Mouse (Mus musculus): Measurements from ENCODE around the gene Tyk2.

The Tyk2 gene

DNA sequence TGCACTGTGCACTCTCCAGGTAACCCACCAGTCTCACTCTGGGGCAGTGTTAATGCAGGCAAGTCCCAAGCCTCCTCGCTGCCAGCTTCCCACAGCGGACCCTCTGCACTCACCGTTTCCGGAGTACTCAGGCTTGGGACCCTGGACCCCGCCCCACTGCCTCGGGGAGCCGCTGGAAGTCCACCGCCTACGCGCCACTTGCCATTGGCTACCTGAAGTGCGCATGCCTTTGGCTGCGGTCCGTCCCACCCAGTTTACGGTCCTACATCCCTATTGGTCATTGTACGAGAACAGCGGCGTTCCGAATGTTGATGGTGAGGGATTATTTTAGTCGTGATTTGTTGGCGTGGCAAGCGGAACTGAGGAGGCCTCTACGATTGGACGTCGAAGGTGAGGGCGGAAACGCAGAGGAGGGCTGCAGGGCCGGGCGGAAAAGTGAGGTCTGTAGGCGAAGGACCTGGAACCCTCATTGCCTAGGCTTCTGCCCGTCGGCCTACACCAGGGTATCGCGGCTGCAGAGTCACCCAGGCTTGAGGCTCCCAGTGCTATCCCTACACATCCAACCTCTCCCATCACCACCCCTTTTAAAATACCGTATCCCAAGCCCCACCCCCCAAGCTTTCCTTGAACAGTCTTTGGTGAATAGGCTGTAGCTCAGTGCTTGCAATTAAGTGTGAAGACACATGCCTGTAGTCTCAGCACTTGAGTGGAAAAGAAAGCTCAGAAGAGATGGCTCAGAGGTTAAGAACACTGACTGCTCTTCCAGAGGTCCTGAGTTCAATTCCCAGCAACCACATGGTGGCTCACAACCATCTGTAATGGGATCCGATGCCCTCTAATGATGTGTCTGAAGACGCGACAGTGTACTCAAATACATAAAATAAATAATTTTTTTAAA is at the start of gene Tyk2:
Gene Tyk2 (minus strand): TSS at position 185 of the 898 bp plus-strand sequence.
- DNase-seq = peak; percentile 94 to 97

DNA sequence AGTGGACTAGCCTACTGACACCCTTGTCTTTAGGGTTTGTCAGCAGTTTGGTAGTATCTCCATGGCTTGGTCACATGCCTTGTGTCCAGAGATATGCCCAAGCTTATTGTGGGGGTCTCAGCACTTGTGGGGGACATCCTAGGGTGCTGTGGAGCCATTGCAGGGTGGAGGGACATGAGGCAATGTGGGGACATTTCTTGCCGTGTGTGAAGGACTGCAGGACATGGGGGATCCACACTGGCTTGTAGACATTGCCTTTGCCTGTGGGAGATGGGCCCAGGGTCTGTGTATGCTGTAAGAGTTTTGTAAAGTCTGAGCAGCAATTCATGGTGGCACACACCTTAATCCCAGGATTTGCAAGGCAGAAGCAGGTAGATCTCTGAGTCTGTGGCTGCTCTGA is 49.8 kb upstream of the Tyk2 start:
- no peak for DNase-seq

DNA sequence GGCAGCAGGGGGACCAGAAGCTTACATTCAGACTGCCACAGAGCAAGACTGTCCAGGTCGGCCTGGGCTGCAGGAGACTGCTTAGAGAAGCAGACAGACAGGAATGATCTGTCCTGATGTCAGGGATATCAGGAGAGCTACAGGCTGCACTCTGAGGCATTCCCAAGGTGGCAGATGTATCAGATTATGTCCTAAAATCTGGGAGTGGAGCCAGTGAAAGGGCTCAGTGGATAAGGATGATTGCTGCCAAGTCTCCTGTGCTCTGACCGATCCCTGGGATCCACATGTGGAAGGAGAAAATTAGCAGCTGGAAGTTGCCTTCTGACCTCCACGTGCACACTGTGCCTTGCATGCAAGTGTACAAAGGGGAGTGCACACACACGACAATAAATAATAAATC is 49.4 kb upstream of the Tyk2 start:
- DNase-seq = no peak

DNA sequence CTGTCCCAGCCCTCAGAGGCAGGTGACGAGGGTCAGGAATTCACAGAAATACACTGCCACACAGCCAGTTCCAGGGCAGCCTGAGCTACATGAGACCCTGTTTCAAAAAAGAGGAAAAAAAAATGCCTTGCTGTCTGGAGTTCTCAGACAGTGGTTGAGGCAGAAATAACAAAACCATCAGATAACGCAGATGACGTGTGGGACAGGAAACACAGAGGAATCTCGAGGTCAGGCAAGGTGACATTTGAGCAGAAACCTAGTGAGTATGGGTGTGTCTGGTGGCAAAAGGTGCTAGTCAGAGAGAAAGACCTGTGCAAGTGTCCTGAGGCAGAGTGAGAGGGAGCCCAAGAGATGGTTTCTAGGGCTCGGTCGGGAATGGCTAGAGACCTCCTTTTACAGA is 41.3 kb upstream of the Tyk2 start:
- no peak for DNase-seq

DNA sequence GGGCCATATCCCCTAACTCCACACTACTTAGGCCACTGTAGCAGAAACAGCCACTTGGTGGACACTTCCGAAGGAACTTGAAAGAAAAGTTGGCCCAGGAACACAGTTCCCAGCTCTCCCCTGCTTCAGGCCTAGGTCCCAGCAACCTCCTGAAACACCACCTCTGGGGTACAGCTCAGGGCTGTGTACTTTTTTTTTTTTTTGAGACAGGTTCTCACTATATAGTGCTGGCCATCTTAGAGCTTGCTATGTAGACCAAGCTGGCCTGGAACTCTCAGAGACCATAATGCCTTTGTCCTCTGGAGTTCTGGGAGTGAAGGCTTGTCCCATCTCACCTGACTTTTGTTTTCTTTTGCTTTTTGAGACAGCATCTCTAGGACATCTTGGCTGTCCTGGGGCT is 38.1 kb upstream of the Tyk2 start:
- no peak for DNase-seq

DNA sequence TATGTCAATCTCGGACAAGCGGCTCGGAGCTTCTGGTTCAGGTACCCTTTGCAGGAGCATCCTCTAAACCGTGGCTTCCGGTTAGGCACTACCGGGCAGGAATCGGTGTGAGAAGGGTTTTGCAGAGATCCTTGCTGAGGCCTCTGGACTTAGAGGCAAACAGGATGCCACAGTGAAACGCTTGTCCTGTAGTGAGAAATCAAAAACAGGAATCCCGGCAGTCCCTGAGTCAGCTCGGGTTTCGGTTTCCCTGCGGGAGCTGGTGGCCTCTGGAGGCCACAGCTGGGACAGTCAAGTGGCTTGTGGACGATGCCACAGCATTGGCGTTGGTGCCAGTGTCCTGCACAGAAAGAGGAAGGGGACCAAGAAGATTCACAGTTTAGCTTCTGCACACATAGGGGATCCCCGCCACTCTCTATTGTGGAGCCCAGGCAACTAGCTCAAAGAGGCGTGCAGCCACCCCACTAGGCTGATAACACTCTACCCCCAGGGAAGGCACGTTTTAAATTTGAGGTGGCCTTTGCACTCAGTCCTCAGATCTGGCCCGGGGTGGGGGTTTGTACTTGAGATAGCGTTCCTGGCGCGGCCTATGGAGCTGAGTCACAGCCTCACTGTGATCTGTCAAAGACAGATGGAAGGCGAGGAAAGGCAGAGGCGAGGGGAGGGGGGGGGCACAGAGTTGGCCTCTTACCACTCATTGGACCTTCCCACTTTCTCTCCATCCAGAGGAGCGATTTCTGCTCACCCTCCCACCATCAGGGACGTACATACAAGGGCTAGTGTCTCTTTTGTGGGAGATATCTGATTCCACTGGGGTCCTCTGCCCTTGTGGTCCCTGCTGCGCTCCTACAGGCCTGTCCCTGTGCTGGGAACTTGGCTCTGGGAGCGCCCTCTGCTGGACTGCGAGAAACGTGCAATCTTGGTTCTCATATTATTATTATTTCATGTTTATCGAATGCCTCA is 37.4 kb upstream of the Tyk2 start:
- DNase-seq = peak; percentile 81 to 83

DNA sequence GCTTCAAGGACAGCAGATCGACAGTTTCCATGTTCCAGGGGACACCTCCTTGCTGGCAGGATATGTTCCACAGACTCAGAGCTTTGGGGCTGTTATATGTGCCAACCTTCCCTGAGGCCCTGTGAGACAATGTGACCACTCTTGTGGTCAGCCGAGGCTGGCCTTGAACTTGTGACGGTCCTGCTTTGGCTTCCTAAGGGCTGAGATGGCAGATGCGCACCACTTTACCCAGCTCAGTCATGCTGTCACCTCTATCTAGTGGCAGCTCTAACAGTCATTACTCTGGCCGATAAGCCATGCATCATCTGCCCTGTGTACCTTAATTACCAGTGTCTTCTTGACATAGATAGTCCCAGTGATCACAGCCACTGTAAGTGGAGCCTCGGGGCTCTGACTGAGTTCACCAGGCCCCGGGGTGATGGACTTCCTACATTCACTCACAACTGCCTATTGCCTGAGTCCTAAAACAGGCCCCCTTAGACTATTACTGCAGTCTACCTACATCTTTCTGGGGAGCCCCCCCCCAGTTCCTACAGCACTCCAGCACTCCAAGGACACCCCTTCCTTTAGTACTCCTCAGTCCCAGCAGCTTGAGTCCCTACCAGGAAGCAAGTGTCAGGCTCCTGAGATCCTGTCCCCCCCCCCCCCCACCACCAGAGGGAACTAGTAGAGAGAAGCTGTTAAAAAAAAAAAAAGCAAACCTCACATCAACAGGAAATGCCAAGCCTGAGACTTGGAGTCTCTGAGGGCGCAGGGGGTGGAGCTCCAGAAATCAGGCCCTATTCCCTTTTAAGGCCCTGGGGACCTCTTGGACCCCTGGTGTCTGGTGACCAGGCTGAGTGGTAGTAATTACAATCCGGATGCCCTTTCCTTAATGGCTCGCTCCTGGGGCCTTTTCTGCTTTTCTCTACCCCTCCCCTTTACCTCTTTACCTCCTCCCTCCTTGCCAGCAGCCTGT is 36.4 kb upstream of the Tyk2 start:
- DNase-seq = peak; percentile 71 to 81

DNA sequence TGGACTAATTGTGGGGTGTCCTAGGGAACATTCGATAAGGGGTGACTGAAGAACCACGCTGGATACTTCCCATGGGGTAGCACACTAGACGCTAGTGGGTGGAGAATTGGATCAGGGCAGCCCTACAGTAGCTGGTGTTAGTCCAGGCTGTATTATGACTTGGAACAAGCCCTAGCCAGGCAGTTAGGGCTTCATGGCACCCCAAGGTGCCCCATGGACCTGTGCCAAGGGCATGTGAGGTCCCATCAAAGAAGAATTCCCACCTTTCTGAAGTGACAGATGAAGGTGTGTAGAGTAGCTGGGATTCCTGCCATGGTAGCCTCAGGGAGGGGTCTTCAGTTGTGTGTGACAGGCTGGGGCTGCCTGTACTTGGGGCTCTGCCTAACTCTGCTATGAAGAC is 35.5 kb upstream of the Tyk2 start:
- DNase-seq = no peak

DNA sequence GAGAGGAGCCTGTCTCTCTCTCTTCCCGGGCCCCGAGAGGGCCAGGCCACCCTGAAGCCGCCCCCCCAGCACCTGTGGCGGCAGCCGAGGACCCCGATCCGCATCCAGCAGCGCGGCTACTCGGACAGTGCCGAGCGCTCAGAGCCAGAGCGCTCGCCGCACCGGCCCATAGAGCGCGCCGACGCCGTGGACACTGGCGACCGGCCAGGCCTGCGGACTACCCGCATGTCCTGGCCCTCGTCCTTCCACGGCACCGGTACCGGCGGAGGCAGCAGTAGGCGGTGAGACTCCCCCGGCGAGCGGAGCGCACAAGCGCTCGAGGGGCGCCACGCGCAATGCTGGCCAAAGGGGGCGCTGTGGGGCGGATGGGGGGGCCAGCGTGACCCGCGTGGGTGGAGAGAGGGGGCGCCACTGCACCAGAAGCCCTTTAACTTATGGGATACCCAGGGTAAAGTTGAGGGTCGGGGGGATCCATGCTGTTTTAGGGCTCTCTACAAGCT is 35.0 kb upstream of the Tyk2 start:
- DNase-seq = peak; percentile 52 to 69

DNA sequence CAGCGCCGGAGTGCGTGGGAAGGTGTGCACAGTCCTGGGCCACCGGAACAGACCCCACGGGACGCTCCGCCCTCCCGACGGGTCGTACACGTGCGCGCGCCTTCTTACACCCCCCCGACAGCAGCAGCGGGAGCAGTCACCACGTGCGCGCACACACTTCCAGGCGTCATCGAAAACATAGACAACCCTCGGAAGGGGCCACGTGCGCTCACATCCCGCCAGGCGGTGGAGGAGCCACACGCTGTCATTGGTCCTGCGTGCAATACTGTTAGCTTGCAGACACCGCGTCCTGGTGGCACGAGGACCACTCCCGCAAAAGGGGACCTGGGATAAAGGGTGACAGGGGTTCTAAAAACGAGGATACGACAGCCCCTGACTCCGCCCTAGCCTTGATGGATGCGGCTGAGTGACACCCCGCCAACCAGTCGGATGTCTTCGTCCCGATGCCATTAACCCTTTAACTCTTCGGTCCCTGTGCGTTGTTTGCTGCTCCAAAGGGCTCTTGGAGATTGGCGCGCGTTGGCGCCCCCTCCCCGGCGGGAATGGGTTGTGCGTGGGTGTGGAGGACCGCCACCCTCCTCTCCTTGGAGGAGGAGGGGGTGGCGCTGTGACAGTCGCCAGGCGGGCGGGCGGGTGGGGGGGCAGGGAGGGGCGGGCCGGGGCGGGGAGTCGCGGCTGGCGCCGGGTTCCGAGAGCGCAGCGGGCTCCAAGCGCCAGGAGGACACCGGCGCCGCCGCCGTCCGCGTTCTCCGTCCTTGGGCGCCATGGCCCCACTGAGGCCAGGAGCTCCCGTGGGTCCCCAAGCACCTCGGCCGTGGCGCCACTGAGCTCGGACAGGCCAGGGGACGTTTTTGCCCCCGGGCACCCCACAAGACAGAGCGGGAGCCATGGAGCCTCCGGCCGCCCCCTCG is 34.3 kb upstream of the Tyk2 start, which contains the start of gene Pde4a:
Gene Pde4a (plus strand): TSS at position 674 of the 911 bp plus-strand sequence.
- peak; percentile 37 to 73 for DNase-seq

DNA sequence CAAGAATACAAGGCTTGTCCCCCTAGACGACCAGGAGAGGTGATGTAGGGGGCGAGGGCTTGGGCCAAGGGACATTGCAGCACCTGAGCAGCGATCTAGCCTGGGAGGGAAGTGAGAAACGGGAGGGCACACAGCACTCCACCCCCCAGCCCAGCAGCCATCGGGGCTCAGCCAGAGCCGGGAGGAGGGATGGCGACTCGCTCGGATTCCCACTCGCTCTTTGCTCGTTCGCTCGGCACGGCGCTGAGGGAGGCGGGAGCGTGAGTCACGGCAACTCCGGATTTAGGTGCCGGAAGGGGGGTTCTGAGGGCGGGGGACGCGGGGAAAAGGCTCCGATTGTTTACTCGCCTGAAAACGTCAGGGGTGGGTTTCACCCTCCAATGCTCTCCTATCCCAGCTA is 33.0 kb upstream of the Tyk2 start:
- DNase-seq = peak in 1 of 2 experiments; percentile 48

DNA sequence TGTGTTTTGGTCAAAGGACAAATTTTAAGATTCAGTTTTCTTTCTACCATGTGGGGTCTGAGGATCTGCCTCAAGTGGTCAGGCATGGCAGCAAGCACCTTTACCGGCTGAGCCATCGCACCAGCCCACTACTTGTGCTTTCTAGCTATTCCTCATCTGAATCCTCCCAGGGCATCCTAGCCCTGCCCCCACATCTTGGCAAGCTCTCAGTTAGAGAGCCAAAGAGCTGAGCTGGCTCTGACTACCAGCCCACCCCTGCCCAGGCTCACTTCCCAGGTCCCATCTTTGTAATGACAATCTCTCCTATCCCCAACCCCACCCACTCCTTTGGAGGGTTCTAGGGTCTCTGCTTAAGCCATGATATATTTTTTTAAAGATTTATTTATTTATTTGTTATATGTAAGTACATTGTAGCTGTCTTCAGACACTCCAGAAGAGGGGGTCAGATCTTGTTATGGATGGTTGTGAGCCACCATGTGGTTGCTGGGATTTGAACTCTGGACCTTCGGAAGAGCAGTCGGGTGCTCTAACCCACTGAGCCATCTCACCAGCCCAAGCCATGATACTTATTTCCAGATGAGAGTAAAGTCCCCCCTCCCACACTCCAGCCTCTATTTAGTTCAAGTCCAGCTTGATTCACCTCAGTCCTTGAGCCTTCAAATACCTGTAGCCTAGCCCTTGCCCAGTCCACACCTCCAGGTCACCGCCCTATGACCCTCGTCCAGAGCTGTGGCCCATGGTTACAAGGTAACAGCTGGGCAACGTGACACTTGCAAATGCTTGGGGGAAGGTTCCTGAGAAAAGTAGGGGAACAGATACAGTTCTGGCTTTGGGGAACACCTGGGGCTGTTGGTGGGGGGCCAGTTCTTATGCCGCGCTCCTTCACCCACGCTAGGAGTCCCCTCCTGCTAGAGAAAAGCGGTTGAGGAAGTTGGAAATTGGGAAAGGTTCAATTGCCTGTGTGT is 32.3 kb upstream of the Tyk2 start:
- DNase-seq = peak in 1 of 2 experiments; percentile 49

DNA sequence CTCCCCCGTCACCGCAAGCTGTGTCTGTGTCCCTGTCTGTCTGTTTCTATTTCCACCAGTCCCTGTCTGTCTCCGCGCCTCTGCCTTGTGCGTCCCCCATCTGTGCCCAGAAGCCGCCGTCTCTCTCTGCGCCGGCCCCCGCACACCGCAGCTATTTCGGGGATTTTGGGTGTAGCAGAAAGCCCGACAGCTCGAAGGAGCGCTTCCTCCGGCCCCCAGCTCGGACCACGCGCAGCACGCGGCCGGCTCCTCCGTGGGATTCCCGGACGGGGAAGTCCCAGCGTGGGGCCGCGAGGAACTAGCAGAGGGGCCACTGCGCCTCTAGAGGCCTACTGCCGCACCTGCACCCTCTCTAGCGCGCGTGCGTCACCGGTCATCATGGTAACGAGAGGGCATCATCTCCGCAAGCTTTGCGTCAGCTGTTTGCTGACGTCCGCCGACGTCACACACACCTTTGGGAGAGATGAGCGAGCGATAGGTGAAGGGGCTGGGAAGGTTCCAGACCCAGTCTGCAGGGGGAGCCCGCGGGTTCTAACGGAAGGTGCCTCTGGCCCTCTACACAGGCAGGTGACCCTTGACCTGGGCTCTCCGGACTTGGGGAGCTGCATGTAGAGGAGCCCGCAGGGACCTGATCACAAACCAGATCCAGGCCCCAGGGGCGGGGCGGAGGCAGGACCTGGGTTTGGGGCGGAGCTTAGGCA is 30.3 kb upstream of the Tyk2 start:
- peak; percentile 85 to 88 for DNase-seq

DNA sequence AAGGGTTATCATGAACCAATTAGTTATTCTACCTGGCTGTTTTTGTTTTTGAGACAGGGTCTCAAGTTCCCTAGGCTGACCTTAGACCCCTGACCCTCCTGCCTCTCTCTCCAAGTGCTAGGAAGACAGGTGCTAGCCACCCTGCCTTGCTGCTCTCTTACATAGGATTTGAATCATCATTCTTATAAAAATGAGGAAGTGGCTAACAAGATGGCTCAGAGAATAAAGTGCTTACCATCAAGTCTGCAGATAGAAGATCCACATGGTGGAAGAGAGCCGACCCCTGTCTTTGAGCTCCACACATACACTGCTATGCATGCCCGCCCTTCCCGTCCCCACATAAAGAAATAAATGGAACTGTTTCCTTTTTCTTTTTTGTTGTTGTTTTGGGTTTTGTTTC is 23.7 kb upstream of the Tyk2 start:
- no peak for DNase-seq

DNA sequence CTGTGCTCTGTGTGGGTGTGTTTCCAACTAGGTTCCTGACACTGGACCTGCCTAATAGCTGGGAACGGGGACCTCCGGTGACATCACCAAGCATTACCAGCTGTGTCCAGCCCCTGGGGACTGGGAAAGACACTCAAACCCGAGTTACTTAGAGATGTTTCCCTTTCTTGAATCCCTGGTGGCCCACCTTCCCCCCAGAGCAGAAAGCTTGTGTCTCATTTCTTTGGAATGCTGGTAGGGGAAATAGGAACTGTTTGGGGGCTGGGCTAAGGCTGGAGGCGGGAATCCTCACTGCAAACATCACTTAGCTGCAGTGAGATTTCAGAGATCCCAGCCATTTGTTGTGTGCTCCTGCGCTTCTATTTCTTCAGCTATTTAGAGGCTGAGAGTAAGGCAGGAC is 22.8 kb upstream of the Tyk2 start:
- no peak for DNase-seq

DNA sequence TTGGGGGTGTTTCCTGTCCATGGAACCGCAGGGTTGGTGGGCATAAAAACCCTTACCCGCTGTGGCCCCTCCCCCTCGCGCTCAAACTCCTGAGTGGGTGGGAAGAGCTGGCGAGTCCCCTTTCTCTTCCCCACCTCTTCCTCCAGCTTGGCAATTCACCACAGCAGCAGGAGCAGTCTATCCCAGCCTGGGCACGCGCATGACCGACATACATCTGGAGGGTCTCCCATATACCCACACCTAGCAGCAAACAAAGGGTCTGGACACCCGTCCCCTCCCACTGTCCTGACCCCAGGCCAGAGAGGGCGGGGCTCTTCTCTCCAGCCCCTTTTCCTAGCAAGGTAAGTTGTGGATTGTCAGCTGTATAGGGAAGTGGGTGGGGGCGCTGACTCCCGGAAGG is 22.3 kb upstream of the Tyk2 start:
- no peak for DNase-seq

DNA sequence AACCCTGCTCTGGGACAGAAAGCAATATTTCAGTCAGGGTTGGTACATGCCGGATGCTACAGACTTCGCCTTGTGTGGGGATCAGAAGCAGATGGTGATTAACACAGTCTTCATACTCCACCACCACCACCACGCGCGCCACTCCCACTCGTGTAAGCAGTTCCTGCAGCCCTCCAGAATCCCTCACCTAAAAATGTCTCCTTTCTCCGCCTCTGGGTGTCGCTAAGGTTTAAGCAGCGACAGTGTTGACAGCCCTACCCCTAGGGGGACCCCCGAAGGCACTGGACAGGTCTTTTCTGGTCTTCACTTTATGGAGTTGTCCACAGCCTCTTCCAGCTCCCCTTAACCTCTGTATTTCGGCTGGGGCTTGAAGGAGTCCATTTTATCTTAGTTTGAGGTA is 21.7 kb upstream of the Tyk2 start:
- peak; percentile 60 to 63 for DNase-seq

DNA sequence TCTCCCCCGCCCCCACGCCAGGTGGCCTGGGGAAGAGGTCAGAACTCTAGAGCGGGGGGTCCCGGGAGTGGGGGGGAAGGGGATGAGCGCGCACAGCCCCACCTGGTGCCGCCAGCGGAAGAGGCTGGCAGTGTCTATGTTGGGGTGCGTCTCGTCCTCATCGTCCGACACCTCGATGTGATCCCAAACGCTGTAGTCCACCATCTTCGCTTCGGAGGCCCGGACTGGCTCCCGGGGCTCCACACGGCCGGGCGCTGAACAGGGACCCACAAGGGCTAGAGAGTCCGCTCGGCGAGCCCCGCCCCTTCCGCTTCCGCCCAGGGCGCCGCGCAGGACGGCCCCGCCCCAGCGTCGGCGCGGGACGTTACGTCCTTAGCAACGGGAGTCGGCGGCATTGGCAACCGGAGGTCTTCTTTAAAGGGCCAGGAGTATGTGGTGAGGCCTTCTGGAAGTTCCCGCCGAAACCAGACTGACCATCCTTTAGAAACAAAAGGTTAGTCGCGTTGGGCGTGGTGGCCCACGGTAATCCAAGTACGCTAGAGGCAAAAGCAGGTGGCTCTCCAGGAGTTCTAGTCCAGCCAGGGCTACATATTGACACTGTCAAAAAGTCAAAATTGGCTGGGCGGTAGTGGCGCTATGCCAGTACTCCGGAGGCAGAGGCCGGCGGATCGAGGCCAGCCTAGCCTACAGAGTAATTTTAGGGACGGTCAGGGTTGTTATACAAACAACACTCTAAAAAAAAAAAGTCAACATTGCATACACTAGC is 18.8 kb upstream of the Tyk2 start, which contains the start of gene Cdc37:
Gene Cdc37 (minus strand): TSS at position 329 of the 766 bp plus-strand sequence.
- peak; percentile 95 to 96 for DNase-seq

Measured in kidney, postnatal 25 days (tissue).